In genomic region chr9:107566855-107567254, GRCm38 (mm10) we compare ENCODE assay signal across 9 mouse cellular contexts. TPM values are rescaled to one million over a fixed set of nuclear protein-coding genes. Genes with fewer than 3 reads are reported as not detected.
DNase-seq lines count a peak whose midpoint lies in the region; ATAC-seq and TF ChIP-seq lines count a peak whose summit lies in the region.
"Had no signal": no experiment of that assay in that cellular context is flagged by ENCODE, and none has a peak within 500 bp of the region (broad histone marks: within the 10 kb centered on the region; RNA-seq: fewer than 3 reads in every experiment).

No protein-coding gene starts in this region.

- peak overlapping the region; percentile 51; the same call in 1 of the 2 replicates for H3K4me2 ChIP-seq in embryonic facial prominence, embryonic 11.5 days (ENCODE audit: low read depth, low read length)
- H3K4me2 ChIP-seq in intestine, postnatal 0 days (replicated peaks; ENCODE audit: low read depth) = peak overlapping the region; percentile 81; the same call in 1 of the 2 replicates
- peak overlapping the region; percentile 90 for H3K4me2 ChIP-seq in liver, postnatal 0 days (ENCODE audit: low read depth, low read length)

- peak overlapping the region; percentile 87 for H3K4me3 ChIP-seq in brown adipose tissue, adult 24 weeks (ENCODE audit: insufficient read depth, low read depth, low read length)
- H3K4me3 ChIP-seq in embryonic facial prominence, embryonic 11.5 days (ENCODE audit: low read depth, low read length) = no peak overlapping the region
- H3K4me3 ChIP-seq in intestine, postnatal 0 days (ENCODE audit: low read depth, low read length) = no peak overlapping the region
- H3K4me3 ChIP-seq in liver, postnatal 0 days (ENCODE audit: low read depth, low read length) = 0 out of 2 replicates have a peak overlapping the region, but pooled peaks have one; percentile 94

- TF ChIP-seq EP300 in liver, postnatal 0 days (IDR thresholded peaks at IDR 0.05; ENCODE audit: low read depth) = 0 out of 2 replicates have a peak, but pooled peaks have one; percentile 16

- peaks cover under 1% of the 10 kb centered on the region for H3K36me3 ChIP-seq in embryonic facial prominence, embryonic 11.5 days (replicated peaks; ENCODE audit: control insufficient read depth, insufficient read depth, low read depth, low read length)
- H3K36me3 ChIP-seq in intestine, postnatal 0 days (ENCODE audit: control insufficient read depth, insufficient read depth) = peaks cover 14% of the 10 kb centered on the region
- peaks cover 17% of the 10 kb centered on the region for H3K36me3 ChIP-seq in liver, postnatal 0 days (replicated peaks; ENCODE audit: insufficient read depth, low read length)

- DNase-seq in embryonic facial prominence, embryonic 11.5 days (ENCODE audit: low spot score) = no peak
- no peak for DNase-seq in liver, postnatal 0 days
- DNase-seq in cerebellum, adult 11-12 months = no peak
- no peak for DNase-seq in layer of hippocampus, adult 9-10 months (ENCODE audit: low spot score)
- no peak for DNase-seq in layer of hippocampus, adult 11-12 months (ENCODE audit: low spot score)
- DNase-seq: layer of hippocampus, postnatal 36 days had no signal

- no peaks in the 10 kb centered on the region for H3K27me3 ChIP-seq in embryonic facial prominence, embryonic 11.5 days (ENCODE audit: control insufficient read depth, insufficient read depth, low read length)
- H3K27me3 ChIP-seq in intestine, postnatal 0 days (replicated peaks; ENCODE audit: control insufficient read depth, insufficient read depth, low read length) = no peaks in the 10 kb centered on the region
- no peaks in the 10 kb centered on the region for H3K27me3 ChIP-seq in liver, postnatal 0 days (ENCODE audit: insufficient read depth, low read length)

- peaks cover 36% of the 10 kb centered on the region for H3K4me1 ChIP-seq in brown adipose tissue, adult 24 weeks (ENCODE audit: control insufficient read depth, insufficient read depth, insufficient read length, low read length)
- H3K4me1 ChIP-seq in embryonic facial prominence, embryonic 11.5 days (ENCODE audit: control insufficient read depth, insufficient read depth, low read length) = 0 out of 2 replicates have a peak, but pooled peaks cover 6% of the 10 kb centered on the region
- peaks cover 16% of the 10 kb centered on the region; the same call in 1 of the 2 replicates for H3K4me1 ChIP-seq in intestine, postnatal 0 days (replicated peaks; ENCODE audit: control insufficient read depth, insufficient read depth, low read length)
- peaks cover 70% of the 10 kb centered on the region for H3K4me1 ChIP-seq in liver, postnatal 0 days (ENCODE audit: insufficient read depth)

- no peaks in the 10 kb centered on the region for H3K9me3 ChIP-seq in embryonic facial prominence, embryonic 11.5 days (replicated peaks; ENCODE audit: control insufficient read depth, low read length)
- no peaks in the 10 kb centered on the region for H3K9me3 ChIP-seq in intestine, postnatal 0 days (ENCODE audit: control insufficient read depth)
- no peaks in the 10 kb centered on the region for H3K9me3 ChIP-seq in liver, postnatal 0 days (ENCODE audit: low read length)

- no peak overlapping the region for H3K9ac ChIP-seq in embryonic facial prominence, embryonic 11.5 days (replicated peaks; ENCODE audit: low read length)
- 0 out of 2 replicates have a peak overlapping the region, but pooled peaks have one; percentile 13 for H3K9ac ChIP-seq in intestine, postnatal 0 days (ENCODE audit: low read depth, low read length)
- H3K9ac ChIP-seq in liver, postnatal 0 days (replicated peaks) = peak overlapping the region; percentile 86; the same call in 1 of the 2 replicates

- peak; percentile 43; the same call in 1 of the 2 replicates for TF ChIP-seq CTCF in intestine, postnatal 0 days (IDR thresholded peaks at IDR 0.05; ENCODE audit: low read depth)
- TF ChIP-seq CTCF in liver, postnatal 0 days (IDR thresholded peaks at IDR 0.05; ENCODE audit: low read depth) = no peak

- no peak for ATAC-seq in embryonic facial prominence, embryonic 11.5 days (replicated peaks; ENCODE audit: insufficient number of reproducible peaks, low FRiP score, low TSS enrichment, low read depth)
- peak; percentile 9; the same call in 1 of the 2 replicates for ATAC-seq in intestine, postnatal 0 days
- no peak for ATAC-seq in liver, postnatal 0 days
- ATAC-seq in inflammation-experienced regulatory T-cells, adult 6 months = no peak

- H3K27ac ChIP-seq in brown adipose tissue, adult 24 weeks (replicated peaks; ENCODE audit: low read depth, low read length) = peak overlapping the region; percentile 99
- H3K27ac ChIP-seq in embryonic facial prominence, embryonic 11.5 days (replicated peaks; ENCODE audit: low read depth, low read length) = peak overlapping the region; percentile 36; the same call in 1 of the 2 replicates
- peak overlapping the region; percentile 84 for H3K27ac ChIP-seq in intestine, postnatal 0 days (ENCODE audit: low read depth, low read length)
- H3K27ac ChIP-seq in liver, postnatal 0 days (ENCODE audit: low read depth) = peak overlapping the region; percentile 87

- 41% methylated on average over 3 of the region's 3 CpGs for WGBS in embryonic facial prominence, embryonic 11.5 days
- WGBS in intestine, postnatal 0 days = 34% methylated on average over 3 of the region's 3 CpGs
- 39% methylated on average over 3 of the region's 3 CpGs for WGBS in liver, postnatal 0 days (ENCODE audit: insufficient replicate concordance)

RNA-seq across cellular contexts. Expression of gene Hyal2, which starts 0.9 kb away (rescaled TPM):
- 14.1 and 14.2 TPM in 2 replicates for polyA plus RNA-seq in brown adipose tissue, adult 24 weeks (2012; ENCODE audit: insufficient read depth, insufficient read length, missing spikeins)
- 138 and 150 TPM in 2 replicates for polyA plus RNA-seq in embryonic facial prominence, embryonic 11.5 days (2014; fragmentation: Nextera tagmentation; extraction: Ambion mirVana)
- 47.5 and 52.8 TPM in 2 replicates for polyA plus RNA-seq in intestine, postnatal 0 days (2015; fragmentation: Nextera tagmentation; extraction: Ambion mirVana)
- 53.9 and 54.5 TPM in 2 replicates for polyA plus RNA-seq in liver, postnatal 0 days (2015; fragmentation: Nextera tagmentation; extraction: Ambion mirVana)
- 10 to 100 TPM in 2 of 3 experiments, 1 to 10 TPM in 1; 8.2 to 13.9 (median 10.3) TPM for polyA plus RNA-seq in inflammation-experienced regulatory T-cells, adult 6 months (2017; shearing (Covaris generic))

RNA-seq across cellular contexts. Expression of gene Tusc2, which starts 3.8 kb away (rescaled TPM):
- 31.2 and 49.0 TPM in 2 replicates for polyA plus RNA-seq in brown adipose tissue, adult 24 weeks (2012; ENCODE audit: insufficient read depth, insufficient read length, missing spikeins)
- polyA plus RNA-seq in embryonic facial prominence, embryonic 11.5 days (2014; fragmentation: Nextera tagmentation; extraction: Ambion mirVana) = 68.5 and 68.9 TPM in 2 replicates
- polyA plus RNA-seq in intestine, postnatal 0 days (2015; fragmentation: Nextera tagmentation; extraction: Ambion mirVana) = 38.7 and 41.6 TPM in 2 replicates
- 34.3 and 35.9 TPM in 2 replicates for polyA plus RNA-seq in liver, postnatal 0 days (2015; fragmentation: Nextera tagmentation; extraction: Ambion mirVana)
- 1 to 10 TPM; 5.3 to 8.5 (median 7.7) TPM for polyA plus RNA-seq in inflammation-experienced regulatory T-cells, adult 6 months (2017; shearing (Covaris generic))

RNA-seq across cellular contexts. Expression of gene Hyal1, which starts 9.9 kb away (rescaled TPM):
- polyA plus RNA-seq in brown adipose tissue, adult 24 weeks (2012; ENCODE audit: insufficient read depth, insufficient read length, missing spikeins) = 25.2 and 46.4 TPM in 2 replicates
- 5.3 and 7.3 TPM in 2 replicates for polyA plus RNA-seq in embryonic facial prominence, embryonic 11.5 days (2014; fragmentation: Nextera tagmentation; extraction: Ambion mirVana)
- polyA plus RNA-seq in intestine, postnatal 0 days (2015; fragmentation: Nextera tagmentation; extraction: Ambion mirVana) = 2.4 and 2.8 TPM in 2 replicates
- polyA plus RNA-seq in liver, postnatal 0 days (2015; fragmentation: Nextera tagmentation; extraction: Ambion mirVana) = 2.5 and 3.3 TPM in 2 replicates
- polyA plus RNA-seq in inflammation-experienced regulatory T-cells, adult 6 months (2017; shearing (Covaris generic)) = 1 to 10 TPM; 2.9 to 7.0 (median 5.8) TPM

RNA-seq across cellular contexts. Expression of gene Naa80, which starts 11.8 kb away (rescaled TPM):
- polyA plus RNA-seq in brown adipose tissue, adult 24 weeks (2012; ENCODE audit: insufficient read depth, insufficient read length, missing spikeins) = 25.9 and 31.3 TPM in 2 replicates
- polyA plus RNA-seq in embryonic facial prominence, embryonic 11.5 days (2014; fragmentation: Nextera tagmentation; extraction: Ambion mirVana) = 11.8 and 14.2 TPM in 2 replicates
- 20.4 and 21.4 TPM in 2 replicates for polyA plus RNA-seq in intestine, postnatal 0 days (2015; fragmentation: Nextera tagmentation; extraction: Ambion mirVana)
- polyA plus RNA-seq in liver, postnatal 0 days (2015; fragmentation: Nextera tagmentation; extraction: Ambion mirVana) = 10.4 and 11.6 TPM in 2 replicates
- polyA plus RNA-seq in inflammation-experienced regulatory T-cells, adult 6 months (2017; shearing (Covaris generic)) = 10 to 100 TPM; 13.8 to 23.8 (median 19.2) TPM

RNA-seq across cellular contexts. Expression of gene Hyal3, which starts 13.8 kb away (rescaled TPM):
- polyA plus RNA-seq in brown adipose tissue, adult 24 weeks (2012; ENCODE audit: insufficient read depth, insufficient read length, missing spikeins) = 0.63 TPM in 1 of 2 replicates, not detected in the other
- 0.66 TPM in 2 replicates for polyA plus RNA-seq in embryonic facial prominence, embryonic 11.5 days (2014; fragmentation: Nextera tagmentation; extraction: Ambion mirVana)
- 0.31 and 0.50 TPM in 2 replicates for polyA plus RNA-seq in intestine, postnatal 0 days (2015; fragmentation: Nextera tagmentation; extraction: Ambion mirVana)
- polyA plus RNA-seq in liver, postnatal 0 days (2015; fragmentation: Nextera tagmentation; extraction: Ambion mirVana) = 0.65 and 0.86 TPM in 2 replicates
- polyA plus RNA-seq in inflammation-experienced regulatory T-cells, adult 6 months (2017; shearing (Covaris generic)) = 1 to 10 TPM in 1 of 3 experiments, under 1 TPM in 2; 0.59 to 1.7 (median 0.94) TPM

Comparison
In these comparisons a context has a peak if more than half of its experiments do, and no peak if none do; other contexts are left out.
1. H3K27ac ChIP-seq: peak in every context shown above with its lines; median percentile 99 in brown adipose tissue, adult 24 weeks; 87 in liver, postnatal 0 days; 84 in intestine, postnatal 0 days; 36 in embryonic facial prominence, embryonic 11.5 days.
2. H3K4me3 ChIP-seq: peak in brown adipose tissue, adult 24 weeks (single experiment) and liver, postnatal 0 days (single experiment); none in embryonic facial prominence, embryonic 11.5 days (single experiment) and intestine, postnatal 0 days (single experiment).
3. Peak in every context shown above with its lines, with median percentiles within 50 percentile points of each other: H3K4me2 ChIP-seq.